Mouse (Mus musculus) activated CD4-positive, CD25-positive, alpha-beta regulatory T cell, adult 9 weeks (primary cell): ENCODE results near the gene Vpreb2. TPM values are rescaled to one million over a fixed set of nuclear protein-coding genes. Genes with fewer than 3 reads are reported as not detected.

Experiments
- polyA plus RNA-seq: library from polyadenylated mRNA; unstranded; fragments of 100-300 nt; shearing (Covaris generic); gene quantifications from one replicate; pipeline ENCODE4 v1.2.1, GENCODE M21; 2017

Vpreb2 gene
- polyA plus RNA-seq, result not detected

DNA sequence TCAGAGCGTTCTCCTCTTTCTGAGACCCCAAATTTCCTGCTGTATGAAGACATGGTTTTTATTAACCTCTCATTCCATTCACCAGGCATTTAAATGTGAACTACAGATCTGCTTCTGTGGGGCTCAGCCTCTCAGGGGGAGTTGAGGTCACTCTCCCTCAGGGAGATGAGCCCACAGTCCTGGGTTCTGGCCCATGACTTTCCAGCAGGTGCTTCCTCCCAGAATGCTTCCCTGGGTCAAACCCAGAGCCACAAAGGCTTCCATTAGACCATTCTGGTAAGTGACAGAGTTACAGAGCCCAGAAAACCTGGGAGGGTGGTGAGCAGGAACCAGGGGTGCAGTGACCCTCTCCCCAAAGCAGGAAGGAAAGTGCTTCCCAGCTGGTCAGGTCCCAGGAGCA lies at the start of gene Vpreb2:
Gene Vpreb2, plus strand, starts transcription at position 301 of the 400 bp plus-strand sequence.

Other genes starting within 250 kb of the Vpreb2 start
- gene Med15, start 247.5 kb upstream of the Vpreb2 start, polyA plus RNA-seq, result 167 TPM
- 16.1 TPM for gene Klhl22, start 220.8 kb upstream of the Vpreb2 start, polyA plus RNA-seq
- not detected for gene Scarf2, start 183.1 kb upstream of the Vpreb2 start, polyA plus RNA-seq
- gene B830017H08Rik, start 147.3 kb upstream of the Vpreb2 start, polyA plus RNA-seq, result not detected
- 1.9 TPM for gene Car15, start 142.1 kb upstream of the Vpreb2 start, polyA plus RNA-seq
- 0.49 TPM for gene Gm20518, start 88.8 kb upstream of the Vpreb2 start, polyA plus RNA-seq
- not detected for gene Tssk1, start 86.2 kb upstream of the Vpreb2 start, polyA plus RNA-seq
- 66.4 TPM for gene Dgcr2, start 81.9 kb upstream of the Vpreb2 start, polyA plus RNA-seq
- 0.20 TPM for gene Tssk2, start 81.8 kb upstream of the Vpreb2 start, polyA plus RNA-seq
- gene Ess2, start 69.1 kb upstream of the Vpreb2 start, polyA plus RNA-seq, result 64.7 TPM
- not detected for gene Gsc2, start 65.4 kb upstream of the Vpreb2 start, polyA plus RNA-seq
- 18.7 TPM for gene Slc25a1, start 52.2 kb upstream of the Vpreb2 start, polyA plus RNA-seq
- 31.6 TPM for gene Dgcr6, start 72.4 kb downstream of the Vpreb2 start, polyA plus RNA-seq
- 7.1 TPM for gene Prodh, start 109.8 kb downstream of the Vpreb2 start, polyA plus RNA-seq
- not detected for gene Rtn4r, start 147.2 kb downstream of the Vpreb2 start, polyA plus RNA-seq
- gene Ccdc188, start 237.5 kb downstream of the Vpreb2 start, polyA plus RNA-seq, result not detected